Mouse (Mus musculus): ENCODE results near the gene Abcc4. TPM values are rescaled to one million over a fixed set of nuclear protein-coding genes. Genes with fewer than 3 reads are reported as not detected.
"Not testable (repeated sequence)": the region's sequence is repeated elsewhere in the genome, so short reads cannot be mapped to it uniquely, and the experiment has no call there.

Gene Abcc4
- polyA plus RNA-seq, 1 experiment from 2014 or later, result 2.6 TPM

DNA sequence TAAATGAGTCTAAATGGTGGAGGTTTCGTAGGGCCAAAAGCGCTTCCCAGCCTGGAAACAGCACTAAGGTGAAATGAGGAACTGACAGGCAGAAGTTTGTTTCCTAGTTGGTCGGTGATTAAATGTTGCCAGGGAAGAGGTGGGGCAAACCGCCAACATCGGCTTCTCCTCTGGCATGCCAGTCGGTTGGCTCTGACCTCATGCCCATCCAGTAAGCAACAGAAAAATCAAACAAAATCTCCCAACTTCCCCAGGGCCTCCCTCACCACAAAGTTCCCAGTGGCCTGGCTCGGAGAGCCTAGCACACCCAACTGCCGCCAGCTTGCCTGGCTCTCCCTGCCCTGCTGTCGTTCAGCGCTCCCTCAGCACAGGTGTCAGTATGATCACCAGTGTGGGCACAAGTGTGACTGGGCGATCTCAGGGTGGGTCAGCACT lies 31.3 kb downstream of the Abcc4 start:
- Histone ChIP-seq H3K4me2 (ENCODE audit: low read length) (no peak overlapping the region), H3K9ac (ENCODE audit: low read depth, low read length) (no peak overlapping the region), H3K4me3 (ENCODE audit: low read length) (no peak overlapping the region), H3K27me3 (replicated peaks; ENCODE audit: control insufficient read depth, insufficient read depth, low read length) (no peaks in the 10 kb centered on the region), H3K27ac (ENCODE audit: low read depth, low read length) (no peak overlapping the region), H3K4me1 (ENCODE audit: control insufficient read depth, insufficient read depth, low read depth, low read length) (no peaks in the 10 kb centered on the region), H3K36me3 (ENCODE audit: control insufficient read depth, insufficient read depth, low read length) (no peaks in the 10 kb centered on the region), H3K9me3 (ENCODE audit: control insufficient read depth, low read length) (no peaks in the 10 kb centered on the region)
- WGBS, result 74% methylated on average over 11 of the region's 11 CpGs
- ATAC-seq, result 0 out of 2 replicates have a peak, but pooled peaks have one; percentile 56

DNA sequence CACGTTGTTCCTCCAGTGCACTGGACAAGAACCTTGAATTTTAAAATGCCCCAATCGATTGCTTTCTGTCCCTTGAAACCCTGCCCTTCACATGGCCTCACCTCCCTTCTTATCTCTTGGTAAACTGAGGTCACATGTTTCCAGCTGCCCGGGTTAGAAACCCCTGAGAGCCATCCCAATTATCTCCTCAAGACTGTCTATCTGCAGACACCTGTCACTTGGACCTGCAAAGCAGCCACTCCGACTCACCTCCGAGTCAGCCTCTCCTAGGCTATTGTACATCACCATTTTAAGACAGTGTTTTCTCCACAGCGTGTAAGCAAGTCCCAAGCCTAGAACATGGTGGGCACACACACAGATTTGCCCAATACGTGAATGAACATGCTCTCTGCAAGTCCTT lies 31.8 kb downstream of the Abcc4 start:
- no peak overlapping the region for H3K4me2 ChIP-seq (ENCODE audit: low read length)
- H3K9me3 ChIP-seq (ENCODE audit: control insufficient read depth, low read length), result no peaks in the 10 kb centered on the region
- H3K27me3 ChIP-seq (replicated peaks; ENCODE audit: control insufficient read depth, insufficient read depth, low read length), result no peaks in the 10 kb centered on the region
- no peak overlapping the region for H3K4me3 ChIP-seq (ENCODE audit: low read length)
- H3K9ac ChIP-seq (ENCODE audit: low read depth, low read length), result no peak overlapping the region
- no peaks in the 10 kb centered on the region for H3K36me3 ChIP-seq (ENCODE audit: control insufficient read depth, insufficient read depth, low read length)
- WGBS, result 82% methylated on average over 7 of the region's 7 CpGs
- no peaks in the 10 kb centered on the region for H3K4me1 ChIP-seq (ENCODE audit: control insufficient read depth, insufficient read depth, low read depth, low read length)
- H3K27ac ChIP-seq (ENCODE audit: low read depth, low read length), result no peak overlapping the region
- ATAC-seq, result no peak

DNA sequence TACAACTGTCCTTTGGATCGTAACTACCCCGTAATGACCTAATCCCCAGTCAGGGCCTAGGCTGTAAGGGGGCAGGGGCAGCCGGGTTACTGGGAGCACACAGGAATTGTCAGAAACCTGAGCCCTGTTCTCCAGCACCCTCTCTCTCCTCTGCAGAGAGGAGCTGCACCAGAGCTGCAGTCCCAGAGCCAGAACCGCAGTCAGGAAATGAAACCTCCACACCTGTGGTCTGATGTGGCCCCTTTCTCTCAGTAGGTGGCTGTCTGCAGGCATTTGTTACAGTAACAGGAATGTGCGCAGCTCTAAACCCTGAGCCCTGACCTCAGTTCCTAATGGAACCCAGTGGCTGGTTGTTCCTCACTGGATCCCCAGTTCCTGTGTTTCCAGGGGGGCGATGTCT lies 32.5 kb downstream of the Abcc4 start:
- H3K4me2 ChIP-seq (ENCODE audit: low read length), result no peak overlapping the region
- H3K9ac ChIP-seq (ENCODE audit: low read depth, low read length), result no peak overlapping the region
- H3K4me3 ChIP-seq (ENCODE audit: low read length), result no peak overlapping the region
- H3K9me3 ChIP-seq (ENCODE audit: control insufficient read depth, low read length), result no peaks in the 10 kb centered on the region
- ATAC-seq, result no peak
- WGBS, result 79% methylated on average over 6 of the region's 6 CpGs
- no peaks in the 10 kb centered on the region for H3K4me1 ChIP-seq (ENCODE audit: control insufficient read depth, insufficient read depth, low read depth, low read length)
- no peak overlapping the region for H3K27ac ChIP-seq (ENCODE audit: low read depth, low read length)
- H3K36me3 ChIP-seq (ENCODE audit: control insufficient read depth, insufficient read depth, low read length), result no peaks in the 10 kb centered on the region
- no peaks in the 10 kb centered on the region for H3K27me3 ChIP-seq (replicated peaks; ENCODE audit: control insufficient read depth, insufficient read depth, low read length)

DNA sequence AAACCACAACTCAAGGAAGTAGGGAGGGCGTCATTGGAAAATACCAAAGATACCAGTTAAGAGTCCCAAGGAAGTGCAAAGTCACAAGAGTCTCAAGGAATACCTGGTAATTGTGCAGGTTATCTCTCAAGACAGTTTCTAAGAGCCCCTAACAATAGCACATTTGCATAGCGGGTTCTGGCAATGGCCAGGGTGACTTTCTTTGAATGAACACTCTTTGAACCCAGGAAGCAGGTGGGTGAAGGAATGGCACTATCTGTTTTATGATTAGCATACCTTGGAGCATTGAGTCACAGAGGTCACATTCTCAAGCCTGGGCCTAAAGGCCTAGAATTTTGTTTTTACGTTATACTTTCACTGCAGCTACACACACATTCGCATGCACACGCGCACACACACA lies 33.1 kb downstream of the Abcc4 start:
- H3K27ac ChIP-seq (ENCODE audit: low read depth, low read length); H3K4me3 ChIP-seq (ENCODE audit: low read length); H3K36me3 ChIP-seq (ENCODE audit: control insufficient read depth, insufficient read depth, low read length); H3K9me3 ChIP-seq (ENCODE audit: control insufficient read depth, low read length); H3K4me2 ChIP-seq (ENCODE audit: low read length); H3K9ac ChIP-seq (ENCODE audit: low read depth, low read length); ATAC-seq; H3K27me3 ChIP-seq (replicated peaks; ENCODE audit: control insufficient read depth, insufficient read depth, low read length); H3K4me1 ChIP-seq (ENCODE audit: control insufficient read depth, insufficient read depth, low read depth, low read length): not testable (repeated sequence)
- WGBS, result 94% methylated on average over 6 of the region's 6 CpGs

DNA sequence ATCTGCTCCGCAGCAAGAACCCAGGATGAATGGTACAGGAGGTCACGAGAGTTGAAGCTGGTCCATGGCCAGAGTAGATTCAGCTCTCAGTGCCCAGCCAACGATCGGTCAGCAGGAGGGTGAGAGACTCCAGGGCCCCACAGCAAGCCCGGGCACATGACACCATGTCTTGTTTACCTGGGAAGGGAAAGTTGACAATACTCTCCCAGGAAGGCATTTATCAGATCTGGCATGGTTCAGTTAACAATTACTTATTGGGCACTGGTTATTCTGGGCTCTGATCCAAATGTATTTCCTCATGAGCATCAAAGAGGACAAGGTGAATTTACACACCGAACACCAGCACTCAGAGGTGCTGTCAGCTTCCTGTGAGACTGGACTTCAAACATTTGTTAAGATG lies 38.5 kb downstream of the Abcc4 start:
- H3K36me3 ChIP-seq (ENCODE audit: control insufficient read depth, insufficient read depth, low read length), result no peaks in the 10 kb centered on the region
- no peak overlapping the region for H3K4me2 ChIP-seq (ENCODE audit: low read length)
- H3K27ac ChIP-seq (ENCODE audit: low read depth, low read length), result no peak overlapping the region
- H3K4me3 ChIP-seq (ENCODE audit: low read length), result no peak overlapping the region
- no peak overlapping the region for H3K9ac ChIP-seq (ENCODE audit: low read depth, low read length)
- WGBS, result 58% methylated on average over 6 of the region's 6 CpGs
- H3K9me3 ChIP-seq (ENCODE audit: control insufficient read depth, low read length), result no peaks in the 10 kb centered on the region
- no peaks in the 10 kb centered on the region for H3K4me1 ChIP-seq (ENCODE audit: control insufficient read depth, insufficient read depth, low read depth, low read length)
- peak; percentile 44 for ATAC-seq
- H3K27me3 ChIP-seq (replicated peaks; ENCODE audit: control insufficient read depth, insufficient read depth, low read length), result no peaks in the 10 kb centered on the region

DNA sequence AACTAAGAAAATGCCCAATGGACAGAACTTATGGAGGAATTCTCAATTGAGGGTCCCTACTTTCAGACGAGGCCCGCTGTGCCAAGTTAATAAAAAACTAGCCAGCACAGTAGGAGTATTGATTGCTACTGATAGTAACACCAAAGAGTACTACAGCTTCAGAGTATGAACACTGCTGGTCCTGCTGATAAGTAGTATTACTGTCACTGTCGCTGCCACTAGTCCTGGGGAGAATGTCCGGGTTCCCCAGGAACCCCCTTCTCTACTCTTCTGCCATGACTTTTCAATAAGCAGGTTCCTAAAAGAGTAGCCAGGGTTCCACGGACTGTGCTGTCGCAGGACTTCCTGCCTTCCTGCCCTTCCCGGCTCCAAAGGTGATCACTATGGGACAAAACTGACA lies 41.4 kb downstream of the Abcc4 start:
- Histone ChIP-seq H3K9me3 (ENCODE audit: control insufficient read depth, low read length) (no peaks in the 10 kb centered on the region), H3K4me3 (ENCODE audit: low read length) (no peak overlapping the region), H3K27ac (ENCODE audit: low read depth, low read length) (no peak overlapping the region), H3K36me3 (ENCODE audit: control insufficient read depth, insufficient read depth, low read length) (no peaks in the 10 kb centered on the region), H3K4me2 (ENCODE audit: low read length) (no peak overlapping the region), H3K9ac (ENCODE audit: low read depth, low read length) (no peak overlapping the region), H3K4me1 (ENCODE audit: control insufficient read depth, insufficient read depth, low read depth, low read length) (no peaks in the 10 kb centered on the region), H3K27me3 (replicated peaks; ENCODE audit: control insufficient read depth, insufficient read depth, low read length) (no peaks in the 10 kb centered on the region)
- 79% methylated on average over 7 of the region's 7 CpGs for WGBS
- ATAC-seq, result no peak

DNA sequence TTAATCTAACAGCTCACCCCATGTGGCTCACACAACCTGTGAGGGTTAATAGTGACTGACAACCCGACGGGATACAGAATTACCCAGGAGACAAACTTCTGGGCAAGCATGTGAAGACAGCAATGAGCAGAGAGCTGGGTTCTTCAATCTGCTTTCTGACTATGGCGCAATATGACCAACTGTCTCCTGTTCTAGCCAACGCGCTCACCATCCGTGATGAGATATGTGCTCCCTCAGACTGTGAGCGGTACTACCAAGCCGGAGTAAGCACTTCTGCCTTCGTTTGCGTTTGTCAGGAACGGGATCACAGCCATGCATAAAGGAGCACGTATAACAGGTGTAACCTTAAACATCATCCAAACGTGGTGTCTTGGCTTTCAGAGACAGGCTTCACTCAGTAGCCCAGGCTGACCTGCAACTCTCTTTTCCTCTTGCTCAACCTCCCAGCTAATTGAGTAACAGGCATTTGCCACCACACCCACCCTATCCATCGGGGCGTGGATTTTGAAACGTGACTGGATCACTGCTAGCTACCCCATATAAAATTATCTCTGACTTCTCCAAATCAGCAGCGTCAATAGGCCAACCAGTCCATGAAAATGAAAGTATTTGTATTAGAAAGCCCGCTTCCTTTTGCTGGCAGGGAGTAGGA lies 43.3 kb downstream of the Abcc4 start:
- Histone ChIP-seq H3K36me3 (ENCODE audit: control insufficient read depth, insufficient read depth, low read length) (no peaks in the 10 kb centered on the region), H3K4me2 (ENCODE audit: low read length) (no peak overlapping the region), H3K4me3 (ENCODE audit: low read length) (no peak overlapping the region), H3K27me3 (replicated peaks; ENCODE audit: control insufficient read depth, insufficient read depth, low read length) (no peaks in the 10 kb centered on the region), H3K9me3 (ENCODE audit: control insufficient read depth, low read length) (no peaks in the 10 kb centered on the region), H3K4me1 (ENCODE audit: control insufficient read depth, insufficient read depth, low read depth, low read length) (no peaks in the 10 kb centered on the region), H3K9ac (ENCODE audit: low read depth, low read length) (no peak overlapping the region), H3K27ac (ENCODE audit: low read depth, low read length) (no peak overlapping the region)
- 90% methylated on average over 18 of the region's 18 CpGs for WGBS
- no peak for ATAC-seq

DNA sequence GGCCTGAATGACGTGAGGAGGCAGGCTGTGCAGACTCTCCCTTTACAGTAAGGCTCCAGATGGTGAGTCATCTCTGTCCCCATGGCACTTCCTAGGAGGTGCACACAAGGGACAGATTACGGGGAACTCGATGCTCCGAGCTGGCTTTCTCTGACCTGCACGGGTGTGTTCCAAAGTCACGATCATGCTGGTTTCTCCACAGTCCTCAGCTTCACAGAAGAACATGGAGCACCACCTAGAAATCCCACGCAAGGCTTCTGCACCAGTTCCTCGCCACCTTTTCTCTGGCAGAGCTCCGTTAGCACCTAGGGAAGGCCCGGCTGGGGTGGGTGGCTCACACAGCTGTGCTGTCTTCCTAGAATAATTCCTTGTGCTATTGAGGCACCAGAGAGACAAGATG lies 43.9 kb downstream of the Abcc4 start:
- no peaks in the 10 kb centered on the region for H3K36me3 ChIP-seq (ENCODE audit: control insufficient read depth, insufficient read depth, low read length)
- no peaks in the 10 kb centered on the region for H3K4me1 ChIP-seq (ENCODE audit: control insufficient read depth, insufficient read depth, low read depth, low read length)
- no peaks in the 10 kb centered on the region for H3K9me3 ChIP-seq (ENCODE audit: control insufficient read depth, low read length)
- 87% methylated on average over 10 of the region's 10 CpGs for WGBS
- H3K4me3 ChIP-seq (ENCODE audit: low read length), result no peak overlapping the region
- H3K9ac ChIP-seq (ENCODE audit: low read depth, low read length), result no peak overlapping the region
- no peak for ATAC-seq
- no peak overlapping the region for H3K4me2 ChIP-seq (ENCODE audit: low read length)
- H3K27ac ChIP-seq (ENCODE audit: low read depth, low read length), result no peak overlapping the region
- no peaks in the 10 kb centered on the region for H3K27me3 ChIP-seq (replicated peaks; ENCODE audit: control insufficient read depth, insufficient read depth, low read length)

DNA sequence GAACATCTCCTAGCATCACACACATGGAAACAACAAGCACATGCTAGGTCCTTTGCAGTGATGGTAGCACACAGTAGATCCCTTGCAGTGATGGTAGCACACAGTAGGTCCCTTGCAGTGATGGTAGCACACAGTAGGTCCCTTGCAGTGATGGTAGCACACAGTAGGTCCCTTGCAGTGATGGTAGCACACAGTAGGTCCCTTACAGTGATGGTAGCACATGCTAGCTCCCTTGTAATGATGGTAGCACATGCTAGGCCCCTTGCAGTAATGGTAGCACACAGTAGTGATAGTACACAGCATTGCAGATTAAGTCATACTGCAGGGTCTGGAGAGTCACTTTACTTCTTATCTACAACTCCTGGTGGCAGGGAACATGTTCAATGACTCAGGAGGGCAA lies 46.8 kb downstream of the Abcc4 start:
- Histone ChIP-seq H3K27me3 (replicated peaks; ENCODE audit: control insufficient read depth, insufficient read depth, low read length) (no peaks in the 10 kb centered on the region), H3K36me3 (ENCODE audit: control insufficient read depth, insufficient read depth, low read length) (no peaks in the 10 kb centered on the region), H3K9ac (ENCODE audit: low read depth, low read length) (no peak overlapping the region), H3K9me3 (ENCODE audit: control insufficient read depth, low read length) (no peaks in the 10 kb centered on the region), H3K27ac (ENCODE audit: low read depth, low read length) (no peak overlapping the region), H3K4me1 (ENCODE audit: control insufficient read depth, insufficient read depth, low read depth, low read length) (no peaks in the 10 kb centered on the region), H3K4me2 (ENCODE audit: low read length) (no peak overlapping the region), H3K4me3 (ENCODE audit: low read length) (no peak overlapping the region)
- ATAC-seq, result no peak

DNA sequence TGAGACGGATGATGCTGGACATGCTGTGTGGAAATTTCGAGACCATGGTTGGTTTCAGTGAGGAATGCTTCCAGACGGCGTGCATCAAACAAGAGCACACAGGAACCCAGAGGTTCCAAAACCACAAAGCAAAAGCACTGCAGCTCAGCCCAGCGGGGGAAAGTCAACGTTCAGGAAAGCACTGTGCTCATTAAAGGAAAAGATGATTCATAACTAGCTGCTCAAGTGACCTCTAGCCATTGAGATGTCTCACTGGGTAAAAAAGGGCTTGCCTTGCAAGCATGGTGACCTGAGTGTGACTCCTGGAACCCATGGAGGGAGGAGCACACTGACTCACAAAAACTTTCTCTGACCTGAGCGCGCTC lies 47.7 kb downstream of the Abcc4 start:
- H3K27me3 ChIP-seq (replicated peaks; ENCODE audit: control insufficient read depth, insufficient read depth, low read length), result no peaks in the 10 kb centered on the region
- WGBS, result 60% methylated on average over 8 of the region's 8 CpGs
- H3K4me3 ChIP-seq (ENCODE audit: low read length), result no peak overlapping the region
- no peaks in the 10 kb centered on the region for H3K9me3 ChIP-seq (ENCODE audit: control insufficient read depth, low read length)
- no peak overlapping the region for H3K4me2 ChIP-seq (ENCODE audit: low read length)
- no peaks in the 10 kb centered on the region for H3K4me1 ChIP-seq (ENCODE audit: control insufficient read depth, insufficient read depth, low read depth, low read length)
- no peaks in the 10 kb centered on the region for H3K36me3 ChIP-seq (ENCODE audit: control insufficient read depth, insufficient read depth, low read length)
- H3K27ac ChIP-seq (ENCODE audit: low read depth, low read length), result no peak overlapping the region; the same call in 1 of the 2 replicates
- ATAC-seq, result no peak
- no peak overlapping the region for H3K9ac ChIP-seq (ENCODE audit: low read depth, low read length)

All from hindbrain, embryonic 16.5 days (tissue).